ENCODE assay signal across 8 mouse cellular contexts in the genomic region with DNA sequence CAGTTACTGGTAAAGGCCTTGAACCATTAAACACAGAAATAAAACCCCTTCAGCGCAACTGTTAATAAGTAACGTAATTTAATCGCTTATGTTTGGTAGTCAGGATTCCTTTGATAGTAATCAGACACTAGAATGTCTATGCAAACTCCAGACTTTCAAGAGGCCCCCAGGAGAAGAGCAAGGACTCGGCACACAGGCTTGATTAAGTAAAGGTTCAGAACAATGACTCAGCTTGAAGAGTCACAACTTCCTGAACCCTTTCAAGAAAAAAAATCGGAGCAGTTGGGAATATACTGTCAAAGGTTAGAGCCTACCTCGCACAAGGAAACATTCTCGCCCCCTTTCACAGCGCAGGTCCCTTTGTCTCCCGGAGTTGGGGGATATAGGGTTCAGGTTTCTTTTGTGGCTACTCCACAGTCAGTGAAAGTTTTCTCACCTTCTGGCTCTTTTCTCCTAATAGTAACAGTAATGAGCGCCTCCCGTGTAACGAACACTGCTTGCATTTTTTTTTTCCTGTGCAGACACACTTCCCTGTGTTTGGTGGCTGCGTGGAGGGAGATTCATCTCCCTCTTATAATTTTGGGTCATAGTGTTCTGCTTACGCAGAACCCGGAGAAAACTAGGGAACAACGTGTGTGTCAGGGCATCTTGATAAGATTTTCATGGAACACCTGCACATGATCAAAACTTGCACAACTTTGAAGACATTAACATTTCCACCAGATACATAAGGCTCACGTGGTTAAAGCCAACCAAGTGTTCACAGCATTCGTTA. TPM values are rescaled to one million over a fixed set of nuclear protein-coding genes. Genes with fewer than 3 reads are reported as not detected.
DNase-seq lines count a peak whose midpoint lies in the region; ATAC-seq and TF ChIP-seq lines count a peak whose summit lies in the region.

No protein-coding gene starts in this region.

- H3K9ac ChIP-seq in kidney, embryonic 15.5 days = peak overlapping the region; percentile 70
- H3K9ac ChIP-seq in forebrain, postnatal 0 days = 0 out of 2 replicates have a peak overlapping the region, but pooled peaks have one; percentile 71
- peak overlapping the region; percentile 83 for H3K9ac ChIP-seq in liver, postnatal 0 days (replicated peaks)

- intact Hi-C loops in left cerebral cortex, postnatal 4 days (cut with DNase I) = loop anchor here (10.0 kb wide), 1 partner anchor 208 kb away; no protein-coding TSS in a partner anchor

- 0 out of 2 replicates have a peak, but pooled peaks have one; percentile 25 for TF ChIP-seq EP300 in liver, postnatal 0 days (IDR thresholded peaks at IDR 0.05; ENCODE audit: low read depth)

- no peak for DNase-seq in kidney, postnatal 14 days
- peak; percentile 43 for DNase-seq in adipocyte (ENCODE audit: low spot score)
- no peak for DNase-seq in forebrain, postnatal 0 days
- no peak for DNase-seq in liver, postnatal 0 days
- DNase-seq in ovary, postnatal 36 days (ENCODE audit: low spot score) = no peak
- DNase-seq in left cerebral cortex, postnatal 4 days = no peak
- DNase-seq in right cerebral cortex, adult 18-20 months = no peak

- H3K4me1 ChIP-seq in kidney, embryonic 15.5 days = peaks cover 38% of the 10 kb centered on the region
- peaks cover 7% of the 10 kb centered on the region; the same call in 1 of the 2 replicates for H3K4me1 ChIP-seq in forebrain, postnatal 0 days (ENCODE audit: insufficient read depth)
- peaks cover 32% of the 10 kb centered on the region for H3K4me1 ChIP-seq in liver, postnatal 0 days (ENCODE audit: insufficient read depth)

- peaks cover 16% of the 10 kb centered on the region for H3K36me3 ChIP-seq in kidney, embryonic 15.5 days
- peaks cover 10% of the 10 kb centered on the region; the same call in 1 of the 2 replicates for H3K36me3 ChIP-seq in forebrain, postnatal 0 days (ENCODE audit: insufficient read depth)
- 0 out of 2 replicates have a peak, but pooled peaks cover 2% of the 10 kb centered on the region for H3K36me3 ChIP-seq in liver, postnatal 0 days (replicated peaks; ENCODE audit: insufficient read depth, low read length)

- WGBS in kidney, embryonic 15.5 days = 15% methylated on average over 18 of the region's 18 CpGs
- 23% methylated on average over 18 of the region's 18 CpGs for WGBS in forebrain, postnatal 0 days
- 12% methylated on average over 18 of the region's 18 CpGs for whole genome bisulfite sequencing in liver, postnatal 0 days (ENCODE audit: insufficient replicate concordance)

- no peak for TF ChIP-seq CTCF in forebrain, postnatal 0 days (IDR thresholded peaks at IDR 0.05; ENCODE audit: low read depth)
- no peak for TF ChIP-seq CTCF in liver, postnatal 0 days (IDR thresholded peaks at IDR 0.05; ENCODE audit: low read depth)

- ATAC-seq in kidney, embryonic 15.5 days (replicated peaks; ENCODE audit: low FRiP score) = peak; percentile 16; the same call in 1 of the 2 replicates
- ATAC-seq in forebrain, postnatal 0 days = no peak; the same call in 1 of the 2 replicates
- no peak for ATAC-seq in liver, postnatal 0 days

- no peaks in the 10 kb centered on the region for H3K9me3 ChIP-seq in kidney, embryonic 15.5 days (replicated peaks)
- H3K9me3 ChIP-seq in forebrain, postnatal 0 days (ENCODE audit: low read length) = no peaks in the 10 kb centered on the region
- no peaks in the 10 kb centered on the region for H3K9me3 ChIP-seq in liver, postnatal 0 days (ENCODE audit: low read length)

- H3K4me2 ChIP-seq in kidney, embryonic 15.5 days = peak overlapping the region; percentile 95
- H3K4me2 ChIP-seq in forebrain, postnatal 0 days (ENCODE audit: low read depth) = peak overlapping the region; percentile 96
- H3K4me2 ChIP-seq in liver, postnatal 0 days (ENCODE audit: low read depth, low read length) = peak overlapping the region; percentile 100

- peak overlapping the region; percentile 86 for H3K27ac ChIP-seq in kidney, embryonic 15.5 days
- H3K27ac ChIP-seq in forebrain, postnatal 0 days (ENCODE audit: low read depth, low read length) = no peak overlapping the region
- peak overlapping the region; percentile 75 for H3K27ac ChIP-seq in liver, postnatal 0 days (ENCODE audit: low read depth)

- H3K27me3 ChIP-seq in kidney, embryonic 15.5 days = no peaks in the 10 kb centered on the region
- no peaks in the 10 kb centered on the region for H3K27me3 ChIP-seq in forebrain, postnatal 0 days (ENCODE audit: insufficient read depth, low read length)
- H3K27me3 ChIP-seq in liver, postnatal 0 days (ENCODE audit: insufficient read depth, low read length) = no peaks in the 10 kb centered on the region

- H3K4me3 ChIP-seq in kidney, embryonic 15.5 days (replicated peaks) = peak overlapping the region; percentile 76
- peak overlapping the region; percentile 67 for H3K4me3 ChIP-seq in forebrain, postnatal 0 days (ENCODE audit: low read depth, low read length)
- peak overlapping the region; percentile 79 for H3K4me3 ChIP-seq in liver, postnatal 0 days (ENCODE audit: low read depth, low read length)

RNA-seq across cellular contexts. Expression of gene Bag2, which starts 1.1 kb away (rescaled TPM):
- polyA plus RNA-seq in kidney, embryonic 15.5 days (2015; fragmentation: Nextera tagmentation; extraction: Ambion mirVana) = 84.7 and 87.6 TPM in 2 replicates
- total RNA-seq in forebrain, postnatal 0 days (2014; rRNA removed) = 26.5 and 33.1 TPM in 2 replicates
- polyA plus RNA-seq in forebrain, postnatal 0 days (2015; fragmentation: Nextera tagmentation; extraction: Ambion mirVana) = 27.6 and 29.0 TPM in 2 replicates
- polyA plus RNA-seq in liver, postnatal 0 days (2015; fragmentation: Nextera tagmentation; extraction: Ambion mirVana) = 12.8 and 16.0 TPM in 2 replicates
- total RNA-seq in left cerebral cortex, postnatal 4 days (2021) = 10 to 100 TPM; 14.4 to 17.6 TPM

RNA-seq across cellular contexts. Expression of gene Rab23, which starts 36.8 kb away (rescaled TPM):
- 28.0 and 30.2 TPM in 2 replicates for polyA plus RNA-seq in kidney, embryonic 15.5 days (2015; fragmentation: Nextera tagmentation; extraction: Ambion mirVana)
- 9.0 and 13.8 TPM in 2 replicates for total RNA-seq in forebrain, postnatal 0 days (2014; rRNA removed)
- 21.1 and 25.4 TPM in 2 replicates for polyA plus RNA-seq in forebrain, postnatal 0 days (2015; fragmentation: Nextera tagmentation; extraction: Ambion mirVana)
- polyA plus RNA-seq in liver, postnatal 0 days (2015; fragmentation: Nextera tagmentation; extraction: Ambion mirVana) = 2.3 and 2.8 TPM in 2 replicates
- total RNA-seq in left cerebral cortex, postnatal 4 days (2021) = 10 to 100 TPM; 33.9 to 34.2 TPM

RNA-seq across cellular contexts. Expression of gene Zfp451, which starts 58.0 kb away (rescaled TPM):
- 25.3 and 26.7 TPM in 2 replicates for polyA plus RNA-seq in kidney, embryonic 15.5 days (2015; fragmentation: Nextera tagmentation; extraction: Ambion mirVana)
- 57.2 and 67.2 TPM in 2 replicates for total RNA-seq in forebrain, postnatal 0 days (2014; rRNA removed)
- 20.7 and 29.1 TPM in 2 replicates for polyA plus RNA-seq in forebrain, postnatal 0 days (2015; fragmentation: Nextera tagmentation; extraction: Ambion mirVana)
- polyA plus RNA-seq in liver, postnatal 0 days (2015; fragmentation: Nextera tagmentation; extraction: Ambion mirVana) = 3.8 and 4.4 TPM in 2 replicates
- 10 to 100 TPM; 85.4 to 89.8 TPM for total RNA-seq in left cerebral cortex, postnatal 4 days (2021)
